Mouse (Mus musculus) spleen, adult 2 months (tissue): ENCODE results near the gene Pnrc2.

Source experiments
- CTCF ChIP-seq: fragments of 200-500 bp; IDR thresholded peaks from 2 replicates; pipeline ENCODE4 v1.5.1; 2011; ENCODE audit warnings: mild to moderate bottlenecking, inconsistent platforms; ENCODE audit not compliant: insufficient read depth, insufficient read length, insufficient replicate concordance; ENCODE audit errors: extremely low read depth
- POLR2A ChIP-seq: fragments of 200-500 bp; IDR thresholded peaks from 2 replicates; pipeline ENCODE4 v1.6.1; 2011; ENCODE audit warnings: low read depth, low read length, inconsistent platforms

GRCm38 (mm10) chr4:135879021-135879420, 5.4 kb upstream of the Pnrc2 start:
- TF ChIP-seq CTCF (no peak), POLR2A (no peak)
